In the genomic region with DNA sequence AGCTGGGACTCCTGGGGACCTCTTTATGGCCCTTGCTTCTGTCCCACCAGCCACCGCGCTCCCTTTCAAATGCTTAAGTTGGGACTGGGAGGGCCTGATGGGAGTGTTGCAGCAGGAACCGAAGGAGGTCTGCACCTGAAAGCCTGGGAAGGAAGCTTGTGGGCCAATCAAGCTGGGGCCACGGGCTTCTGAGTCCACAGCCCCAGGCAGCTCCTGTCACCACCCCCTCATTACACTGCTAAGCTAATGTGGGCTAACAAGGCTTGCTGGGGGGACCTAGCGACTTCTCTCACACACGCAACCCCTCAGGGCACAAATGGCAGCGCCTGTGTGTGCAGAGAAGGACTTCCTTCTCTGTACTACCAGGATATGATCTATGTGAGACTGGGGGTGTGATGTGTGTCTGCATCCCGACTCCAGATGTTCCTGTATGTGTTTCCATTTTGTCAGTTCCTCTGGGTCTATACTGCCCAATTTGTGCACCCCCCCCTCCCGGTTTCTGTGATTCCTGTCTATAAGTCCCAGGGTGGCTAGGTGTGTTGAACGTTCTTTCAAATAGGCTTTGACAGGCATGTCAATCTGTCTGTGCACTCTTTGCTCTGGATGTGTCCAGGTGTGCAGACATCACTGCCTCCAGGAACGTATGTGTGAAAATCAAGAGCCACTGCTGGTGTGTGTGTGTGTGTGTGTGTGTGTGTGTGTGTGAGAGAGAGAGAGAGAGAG, we compare ENCODE assay signal across 7 mouse cellular contexts. TPM values are rescaled to one million over a fixed set of nuclear protein-coding genes. Genes with fewer than 3 reads are reported as not detected.
A peak's percentile ranks its signal among the peaks of the same experiment; 100 is the strongest.
DNase-seq lines count a peak whose midpoint lies in the region; ATAC-seq and TF ChIP-seq lines count a peak whose summit lies in the region.

No protein-coding gene starts in this region.

- H3K4me1 ChIP-seq in lung, embryonic 15.5 days = peaks cover 68% of the 10 kb centered on the region
- peaks cover 2% of the 10 kb centered on the region; the same call in 1 of the 2 replicates for H3K4me1 ChIP-seq in lung, adult 2 months (ENCODE audit: control insufficient read depth, insufficient read depth, low read length)
- H3K4me1 ChIP-seq in embryonic facial prominence, embryonic 14.5 days (ENCODE audit: control insufficient read depth, insufficient read depth, low read length) = peaks cover 46% of the 10 kb centered on the region
- H3K4me1 ChIP-seq in limb, embryonic 11.5 days (ENCODE audit: control insufficient read depth, insufficient read depth, low read length) = peaks cover 71% of the 10 kb centered on the region
- H3K4me1 ChIP-seq in stomach, embryonic 14.5 days (ENCODE audit: control insufficient read depth, insufficient read depth, low read length) = peaks cover 21% of the 10 kb centered on the region; the same call in 1 of the 2 replicates

- 10% methylated on average over 11 of the region's 11 CpGs for WGBS in lung, embryonic 15.5 days
- WGBS in lung, adult 2 months = 27% methylated on average over 11 of the region's 11 CpGs
- 13% methylated on average over 10 of the region's 11 CpGs for WGBS in embryonic facial prominence, embryonic 14.5 days
- WGBS in limb, embryonic 11.5 days = 1% methylated on average over 11 of the region's 11 CpGs
- 11% methylated on average over 11 of the region's 11 CpGs for WGBS in stomach, embryonic 14.5 days

- TF ChIP-seq CTCF in lung, adult 2 months (IDR thresholded peaks at IDR 0.05; ENCODE audit: insufficient read depth, low read length) = no peak

- peak overlapping the region; percentile 48 for H3K4me3 ChIP-seq in lung, embryonic 15.5 days
- no peak overlapping the region for H3K4me3 ChIP-seq in lung, adult 2 months (replicated peaks; ENCODE audit: extremely low read depth, low read depth, low read length)
- peak overlapping the region; percentile 49 for H3K4me3 ChIP-seq in embryonic facial prominence, embryonic 14.5 days (ENCODE audit: low read depth, low read length)
- H3K4me3 ChIP-seq in limb, embryonic 11.5 days (ENCODE audit: low read depth, low read length) = no peak overlapping the region
- H3K4me3 ChIP-seq in stomach, embryonic 14.5 days (ENCODE audit: low read depth, low read length) = peak overlapping the region; percentile 31

- H3K27ac ChIP-seq in lung, embryonic 15.5 days = no peak overlapping the region
- no peak overlapping the region for H3K27ac ChIP-seq in embryonic facial prominence, embryonic 14.5 days (replicated peaks; ENCODE audit: low read depth, low read length)
- H3K27ac ChIP-seq in limb, embryonic 11.5 days (replicated peaks; ENCODE audit: low read depth, low read length) = no peak overlapping the region
- H3K27ac ChIP-seq in stomach, embryonic 14.5 days (ENCODE audit: low read length) = 0 out of 2 replicates have a peak overlapping the region, but pooled peaks have one; percentile 6

- DNase-seq in lung, adult 2 months = no peak
- DNase-seq in embryonic facial prominence, embryonic 14.5 days (ENCODE audit: low spot score) = peak; percentile 35
- peak; percentile 70 for DNase-seq in limb, embryonic 11.5 days (ENCODE audit: low spot score)
- no peak for DNase-seq in kidney, adult 9 months
- DNase-seq in kidney, adult 8-10 months = no peak

- no peak overlapping the region for H3K9ac ChIP-seq in lung, embryonic 15.5 days
- no peak overlapping the region; the same call in 1 of the 2 replicates for H3K9ac ChIP-seq in embryonic facial prominence, embryonic 14.5 days (ENCODE audit: low read depth, low read length)
- peak overlapping the region; percentile 55; the same call in 1 of the 2 replicates for H3K9ac ChIP-seq in limb, embryonic 11.5 days (ENCODE audit: low read length)
- no peak overlapping the region for H3K9ac ChIP-seq in stomach, embryonic 14.5 days (replicated peaks; ENCODE audit: low read depth, low read length)

- no peaks in the 10 kb centered on the region for H3K36me3 ChIP-seq in lung, embryonic 15.5 days
- H3K36me3 ChIP-seq in embryonic facial prominence, embryonic 14.5 days (ENCODE audit: control insufficient read depth, insufficient read depth, low read length) = no peaks in the 10 kb centered on the region
- no peaks in the 10 kb centered on the region; the same call in 1 of the 2 replicates for H3K36me3 ChIP-seq in limb, embryonic 11.5 days (ENCODE audit: control insufficient read depth, insufficient read depth, low read length)
- H3K36me3 ChIP-seq in stomach, embryonic 14.5 days (ENCODE audit: control insufficient read depth, insufficient read depth, low read length) = no peaks in the 10 kb centered on the region

- H3K4me2 ChIP-seq in lung, embryonic 15.5 days = peak overlapping the region; percentile 94
- peak overlapping the region; percentile 95 for H3K4me2 ChIP-seq in embryonic facial prominence, embryonic 14.5 days (ENCODE audit: low read depth, low read length)
- H3K4me2 ChIP-seq in limb, embryonic 11.5 days (ENCODE audit: low read depth, severe bottlenecking) = peak overlapping the region; percentile 76
- peak overlapping the region; percentile 64 for H3K4me2 ChIP-seq in stomach, embryonic 14.5 days (replicated peaks; ENCODE audit: low read depth, low read length)

- H3K27me3 ChIP-seq in lung, embryonic 15.5 days = peaks cover 91% of the 10 kb centered on the region
- peaks cover 86% of the 10 kb centered on the region for H3K27me3 ChIP-seq in embryonic facial prominence, embryonic 14.5 days (replicated peaks; ENCODE audit: control insufficient read depth, insufficient read depth, low read length)
- peaks cover 53% of the 10 kb centered on the region for H3K27me3 ChIP-seq in limb, embryonic 11.5 days (ENCODE audit: control insufficient read depth, insufficient read depth, low read length)
- H3K27me3 ChIP-seq in stomach, embryonic 14.5 days (ENCODE audit: control insufficient read depth, insufficient read depth, low read length) = peaks cover 32% of the 10 kb centered on the region

- H3K9me3 ChIP-seq in lung, embryonic 15.5 days = no peaks in the 10 kb centered on the region
- no peaks in the 10 kb centered on the region for H3K9me3 ChIP-seq in embryonic facial prominence, embryonic 14.5 days (ENCODE audit: control insufficient read depth, low read length)
- no peaks in the 10 kb centered on the region for H3K9me3 ChIP-seq in limb, embryonic 11.5 days (ENCODE audit: control insufficient read depth, low read length)
- H3K9me3 ChIP-seq in stomach, embryonic 14.5 days (ENCODE audit: control insufficient read depth, low read depth, low read length) = no peaks in the 10 kb centered on the region

- TF ChIP-seq POLR2A in lung, adult 2 months (IDR thresholded peaks at IDR 0.05; ENCODE audit: borderline replicate concordance, extremely low read depth, low read depth, low read length) = no peak

- no peak for ATAC-seq in lung, embryonic 15.5 days (ENCODE audit: borderline replicate concordance, extremely low read depth, low FRiP score, low TSS enrichment)
- no peak for ATAC-seq in embryonic facial prominence, embryonic 14.5 days (ENCODE audit: low read depth)
- ATAC-seq in limb, embryonic 11.5 days (ENCODE audit: insufficient number of reproducible peaks, low FRiP score, low TSS enrichment, low read depth) = no peak
- ATAC-seq in stomach, embryonic 14.5 days (ENCODE audit: insufficient number of reproducible peaks, insufficient read depth, low FRiP score, low read depth) = no peak

RNA-seq across cellular contexts. Expression of gene Ndufa4l2, which starts 3.7 kb away (rescaled TPM):
- 89.4 and 100 TPM in 2 replicates for polyA plus RNA-seq in lung, embryonic 15.5 days (2015; fragmentation: Nextera tagmentation; extraction: Ambion mirVana)
- polyA plus RNA-seq in lung, adult 2 months (2012; rRNA removed) = 107 and 124 TPM in 2 replicates
- 57.7 and 91.9 TPM in 2 replicates for polyA plus RNA-seq in embryonic facial prominence, embryonic 14.5 days (2014; fragmentation: Nextera tagmentation; extraction: Ambion mirVana)
- 0.48 and 0.96 TPM in 2 replicates for polyA plus RNA-seq in limb, embryonic 11.5 days (2014; fragmentation: Nextera tagmentation; extraction: Ambion mirVana)
- polyA plus RNA-seq in stomach, embryonic 14.5 days (2014; fragmentation: Nextera tagmentation; extraction: Ambion mirVana) = 81.3 and 84.3 TPM in 2 replicates

RNA-seq across cellular contexts. Expression of gene Stac3, which starts 9.6 kb away (rescaled TPM):
- 0.64 and 1.0 TPM in 2 replicates for polyA plus RNA-seq in lung, embryonic 15.5 days (2015; fragmentation: Nextera tagmentation; extraction: Ambion mirVana)
- 1.5 and 5.8 TPM in 2 replicates for polyA plus RNA-seq in lung, adult 2 months (2012; rRNA removed)
- polyA plus RNA-seq in embryonic facial prominence, embryonic 14.5 days (2014; fragmentation: Nextera tagmentation; extraction: Ambion mirVana) = 5.0 and 5.2 TPM in 2 replicates
- 0.21 and 0.34 TPM in 2 replicates for polyA plus RNA-seq in limb, embryonic 11.5 days (2014; fragmentation: Nextera tagmentation; extraction: Ambion mirVana)
- 0.32 and 0.48 TPM in 2 replicates for polyA plus RNA-seq in stomach, embryonic 14.5 days (2014; fragmentation: Nextera tagmentation; extraction: Ambion mirVana)

RNA-seq across cellular contexts. Expression of gene Shmt2, which starts 11.2 kb away (rescaled TPM):
- polyA plus RNA-seq in lung, embryonic 15.5 days (2015; fragmentation: Nextera tagmentation; extraction: Ambion mirVana) = 110 and 111 TPM in 2 replicates
- polyA plus RNA-seq in lung, adult 2 months (2012; rRNA removed) = 40.3 and 57.7 TPM in 2 replicates
- polyA plus RNA-seq in embryonic facial prominence, embryonic 14.5 days (2014; fragmentation: Nextera tagmentation; extraction: Ambion mirVana) = 80.0 and 89.4 TPM in 2 replicates
- 102 and 104 TPM in 2 replicates for polyA plus RNA-seq in limb, embryonic 11.5 days (2014; fragmentation: Nextera tagmentation; extraction: Ambion mirVana)
- polyA plus RNA-seq in stomach, embryonic 14.5 days (2014; fragmentation: Nextera tagmentation; extraction: Ambion mirVana) = 107 and 121 TPM in 2 replicates

RNA-seq across cellular contexts. Expression of gene Nxph4, which starts 23.3 kb away (rescaled TPM):
- polyA plus RNA-seq in lung, embryonic 15.5 days (2015; fragmentation: Nextera tagmentation; extraction: Ambion mirVana) = 1.3 and 1.9 TPM in 2 replicates
- polyA plus RNA-seq in lung, adult 2 months (2012; rRNA removed) = 0.23 and 0.24 TPM in 2 replicates
- 5.2 and 6.1 TPM in 2 replicates for polyA plus RNA-seq in embryonic facial prominence, embryonic 14.5 days (2014; fragmentation: Nextera tagmentation; extraction: Ambion mirVana)
- 0.95 and 1.2 TPM in 2 replicates for polyA plus RNA-seq in limb, embryonic 11.5 days (2014; fragmentation: Nextera tagmentation; extraction: Ambion mirVana)
- polyA plus RNA-seq in stomach, embryonic 14.5 days (2014; fragmentation: Nextera tagmentation; extraction: Ambion mirVana) = 3.8 and 4.8 TPM in 2 replicates

Comparison
In these comparisons a context has a peak if more than half of its experiments do, and no peak if none do; other contexts are left out.
1. H3K4me3 ChIP-seq: peak in lung, embryonic 15.5 days (single experiment), embryonic facial prominence, embryonic 14.5 days (single experiment) and stomach, embryonic 14.5 days (single experiment); none in lung, adult 2 months (single experiment) and limb, embryonic 11.5 days (single experiment).
2. DNase-seq: peak in embryonic facial prominence, embryonic 14.5 days (single experiment) and limb, embryonic 11.5 days (single experiment); none in lung, adult 2 months (single experiment), kidney, adult 9 months (single experiment) and kidney, adult 8-10 months (0 of 2).
3. RNA of gene Ndufa4l2, which starts 3.7 kb away (polyA plus RNA-seq): 107 to 124 TPM in lung, adult 2 months, 89.4 to 100 TPM in lung, embryonic 15.5 days, 57.7 to 91.9 TPM in embryonic facial prominence, embryonic 14.5 days and 81.3 to 84.3 TPM in stomach, embryonic 14.5 days; 0.48 to 0.96 TPM in limb, embryonic 11.5 days; every median in the first group is over 10 times any median in the second.
4. Peak in every context shown above with its lines, with median percentiles within 50 percentile points of each other: H3K4me2 ChIP-seq.